Mouse (Mus musculus): ENCODE results near the gene Rgl3. TPM values are rescaled to one million over a fixed set of nuclear protein-coding genes. Genes with fewer than 3 reads are reported as not detected.

The Rgl3 gene
- total RNA-seq, 2 experiments from 2014 or later = 1.7 to 2.4 TPM

DNA sequence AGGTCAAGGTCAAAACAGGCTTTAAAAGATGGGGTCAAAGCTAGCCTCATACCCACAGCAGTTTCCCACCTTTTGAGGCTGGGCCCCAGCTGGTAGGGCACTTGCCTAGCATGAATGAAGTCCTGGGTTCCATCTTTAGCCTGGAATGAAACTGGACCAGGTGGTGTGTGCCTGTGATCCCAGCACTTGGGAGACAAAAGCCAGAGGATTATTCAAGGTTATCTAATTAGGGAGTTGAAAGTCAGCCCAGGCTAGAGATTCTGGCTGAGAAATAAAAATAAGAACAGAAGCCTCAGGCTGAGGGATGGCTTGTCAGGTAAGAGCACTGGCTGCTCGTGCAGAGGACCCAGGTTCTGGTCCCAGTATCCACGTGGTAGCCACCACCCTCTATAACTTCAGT is 57.2 kb downstream of the Rgl3 start:
- intact Hi-C loops (cut with DNase I) = no loop called here
- DNase-seq (ENCODE audit: low spot score in 2 of 2) = no peak

DNA sequence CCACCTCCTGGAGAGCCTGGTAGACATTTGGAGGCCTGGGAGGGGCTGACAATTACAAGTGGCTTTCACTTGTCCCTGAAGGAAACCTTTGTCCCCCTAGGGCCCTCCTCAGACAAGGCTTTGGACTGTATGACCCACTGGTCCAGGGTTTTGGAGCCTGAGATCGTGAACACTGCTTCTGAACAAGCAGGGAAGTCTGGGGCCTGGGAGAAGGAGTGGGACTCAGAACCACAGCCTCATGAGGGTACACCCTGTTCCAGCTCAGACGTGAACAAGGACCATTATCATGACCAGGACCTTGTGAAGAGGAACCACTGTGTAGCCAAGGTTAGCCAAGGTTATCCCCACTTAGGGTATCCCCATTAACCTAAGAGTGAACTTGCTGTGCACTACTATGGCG is 60.0 kb downstream of the Rgl3 start:
- DNase-seq (ENCODE audit: low spot score in 2 of 2) = no peak
- intact Hi-C loops (cut with DNase I) = no loop called here

DNA sequence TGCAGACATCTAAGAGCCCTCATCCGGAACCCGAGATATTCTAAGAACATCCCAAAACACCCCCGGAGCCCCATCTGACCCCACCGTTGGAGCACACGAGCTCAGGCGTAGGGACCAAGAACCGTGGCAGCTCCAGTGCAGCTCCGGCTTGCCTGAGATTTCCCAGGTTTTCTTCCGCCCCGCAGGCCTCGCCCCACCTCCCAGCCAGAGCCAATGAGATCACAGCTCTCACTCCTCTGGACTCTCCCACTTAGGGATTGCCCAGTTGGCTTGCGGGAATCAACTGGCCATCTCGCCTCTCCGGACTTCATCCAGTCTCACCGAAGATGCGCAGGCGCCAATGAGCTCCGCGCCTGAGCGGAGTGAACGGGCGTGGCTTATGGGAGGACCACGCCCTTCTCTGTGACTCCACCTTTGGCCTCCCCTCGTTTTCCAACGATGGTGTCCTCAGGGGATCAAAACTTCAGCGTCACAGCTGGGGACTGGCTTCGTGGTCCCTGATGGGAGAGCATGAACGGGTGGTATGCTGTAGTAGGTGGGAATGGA is 62.0 kb downstream of the Rgl3 start, which contains the start of the genes Ccdc159 and Tmem205:
Ccdc159 (plus strand) TSS at position 264 of the 546 bp plus-strand sequence.
Tmem205 (minus strand) TSS at position 349 of the 546 bp plus-strand sequence.
- DNase-seq (ENCODE audit: low spot score in 2 of 2) = peak; percentile 90 to 96
- intact Hi-C loops (cut with DNase I) = no loop called here

DNA sequence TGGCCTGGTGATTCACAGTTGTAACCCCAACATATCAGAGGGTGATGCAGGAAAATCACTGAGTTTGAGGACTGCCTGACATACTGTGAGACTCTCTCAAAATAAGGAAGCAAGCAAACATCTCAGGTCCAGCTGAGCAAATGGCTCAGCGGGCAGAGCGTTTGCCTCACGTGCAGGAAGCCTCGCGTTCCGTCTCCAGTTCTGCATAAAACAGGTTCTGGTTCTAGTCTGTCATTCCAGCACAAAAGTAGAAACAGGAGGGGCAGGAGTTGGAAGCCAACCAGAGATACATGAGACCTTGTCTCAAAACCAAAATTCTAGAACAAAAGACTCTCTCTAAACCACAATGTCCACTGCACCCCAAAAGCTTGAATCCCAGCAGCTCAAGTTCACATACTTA is 62.5 kb downstream of the Rgl3 start:
- peak in 1 of 2 experiments; percentile 50 for DNase-seq (ENCODE audit: low spot score in 2 of 2)
- intact Hi-C loops (cut with DNase I) = no loop called here

DNA sequence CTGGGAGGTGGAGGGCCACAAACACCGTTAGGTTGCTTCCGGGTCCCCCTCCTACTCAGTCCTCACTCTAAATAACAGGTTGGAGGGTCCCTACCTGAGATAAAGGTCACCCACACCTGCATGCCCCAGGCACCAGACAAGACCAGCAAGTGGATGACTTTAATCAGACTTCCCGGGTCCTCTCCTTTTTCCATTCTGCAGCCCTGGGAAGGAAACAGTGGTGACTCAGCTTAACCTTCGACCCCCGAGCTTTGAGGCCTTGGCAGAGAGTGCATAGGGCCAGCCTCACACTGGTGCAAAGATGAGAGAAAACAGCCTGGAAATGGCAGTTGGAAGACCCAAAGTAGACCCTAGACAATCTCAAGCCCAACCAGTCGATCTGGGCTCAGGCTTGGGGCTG is 63.1 kb downstream of the Rgl3 start:
- no peak for DNase-seq (ENCODE audit: low spot score in 2 of 2)
- intact Hi-C loops (cut with DNase I) = no loop called here

DNA sequence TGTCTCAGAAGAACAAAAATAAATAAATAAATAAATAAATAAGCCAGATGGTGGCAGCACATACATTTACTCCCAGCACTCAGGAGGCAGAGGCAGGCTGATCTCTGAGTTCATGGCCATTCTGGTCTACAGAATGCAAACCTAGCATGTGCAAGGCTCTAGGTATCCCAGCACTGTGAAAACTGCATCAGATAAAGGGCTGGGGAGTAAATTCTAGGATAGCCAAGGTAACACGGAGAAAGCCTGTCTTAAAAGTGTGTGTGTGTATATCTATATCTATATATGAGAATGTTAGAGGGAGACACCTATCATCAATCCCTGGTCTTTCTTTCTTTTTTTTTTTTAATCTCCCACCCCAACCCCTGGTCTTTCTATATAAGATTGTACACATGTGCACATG is 63.7 kb downstream of the Rgl3 start:
- intact Hi-C loops (cut with DNase I) = no loop called here
- DNase-seq (ENCODE audit: low spot score in 2 of 2) = no peak

DNA sequence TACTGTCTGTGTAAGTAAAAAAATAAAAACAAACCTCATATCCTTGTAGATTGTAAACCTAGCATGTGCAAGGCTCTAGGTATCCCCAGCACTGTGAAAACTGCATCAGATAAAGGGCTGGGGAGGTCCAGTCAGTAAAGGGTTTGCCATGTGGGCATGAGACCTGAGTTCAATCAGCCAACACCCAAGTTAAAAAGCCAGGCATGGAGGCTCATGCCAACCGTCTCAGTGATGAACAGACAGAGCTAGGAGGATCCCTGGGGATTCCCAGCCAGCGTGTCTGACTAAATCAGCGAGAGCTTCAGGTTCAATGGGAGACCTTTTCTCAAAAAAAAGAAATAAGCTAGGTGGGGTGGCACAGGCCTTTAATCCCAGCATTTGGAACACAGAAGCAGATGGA is 64.2 kb downstream of the Rgl3 start:
- intact Hi-C loops (cut with DNase I) = no loop called here

DNA sequence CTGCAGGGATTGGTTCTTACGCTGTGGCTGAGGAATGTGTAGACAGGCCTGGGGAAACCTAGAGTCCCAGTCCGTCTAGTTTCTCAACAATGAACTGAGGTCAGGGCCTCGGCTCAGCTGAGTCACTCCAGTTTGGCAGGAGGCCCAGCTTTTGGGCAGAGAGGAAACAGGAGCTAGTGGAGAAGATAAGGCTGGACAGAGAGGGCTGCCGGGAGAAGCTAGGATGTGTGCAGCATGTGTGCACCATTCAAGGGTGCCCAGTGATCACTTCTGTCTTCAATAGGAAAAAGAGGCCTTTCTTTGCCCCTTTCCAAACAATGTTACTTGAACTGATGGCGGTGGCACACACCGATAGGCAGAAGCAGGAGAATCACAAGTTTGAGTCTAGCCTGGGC is 65.2 kb downstream of the Rgl3 start:
- intact Hi-C loops (cut with DNase I) = no loop called here
- no peak for DNase-seq (ENCODE audit: low spot score in 2 of 2)

More for the DNA sequence above, 64.2 kb downstream of the Rgl3 start:
- DNase-seq (ENCODE audit: low spot score in 2 of 2) = no peak

DNA sequence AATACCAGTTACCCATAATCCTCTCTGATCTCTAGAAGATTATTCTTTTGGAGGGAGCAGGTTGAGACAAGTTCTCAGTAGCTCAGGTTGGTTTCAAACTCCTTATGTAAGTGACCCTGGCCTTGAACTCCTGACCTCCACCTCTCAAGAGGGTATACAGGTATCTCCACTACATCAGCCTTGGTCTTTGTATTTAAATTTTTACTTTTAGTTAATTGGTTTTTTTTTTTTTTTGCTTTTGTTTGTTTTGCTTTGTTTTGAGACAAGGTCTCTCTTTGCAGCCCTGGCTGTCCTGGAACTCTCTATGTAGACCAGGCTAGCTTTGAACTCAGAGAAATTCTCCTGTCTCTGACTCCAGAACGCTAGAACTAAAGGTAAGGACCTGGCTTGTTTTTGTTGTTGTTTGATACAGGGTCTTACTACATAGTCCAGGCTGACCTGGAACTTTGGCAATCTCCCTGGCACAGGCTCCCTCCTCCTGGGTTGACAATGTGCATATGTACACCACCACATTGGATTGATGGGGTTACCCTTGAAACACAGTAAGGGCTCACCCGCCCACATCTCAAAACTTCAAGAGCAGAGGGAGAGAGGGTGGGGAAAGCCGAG is 65.7 kb downstream of the Rgl3 start:
- intact Hi-C loops (cut with DNase I) = no loop called here
- DNase-seq (ENCODE audit: low spot score in 2 of 2) = no peak

DNA sequence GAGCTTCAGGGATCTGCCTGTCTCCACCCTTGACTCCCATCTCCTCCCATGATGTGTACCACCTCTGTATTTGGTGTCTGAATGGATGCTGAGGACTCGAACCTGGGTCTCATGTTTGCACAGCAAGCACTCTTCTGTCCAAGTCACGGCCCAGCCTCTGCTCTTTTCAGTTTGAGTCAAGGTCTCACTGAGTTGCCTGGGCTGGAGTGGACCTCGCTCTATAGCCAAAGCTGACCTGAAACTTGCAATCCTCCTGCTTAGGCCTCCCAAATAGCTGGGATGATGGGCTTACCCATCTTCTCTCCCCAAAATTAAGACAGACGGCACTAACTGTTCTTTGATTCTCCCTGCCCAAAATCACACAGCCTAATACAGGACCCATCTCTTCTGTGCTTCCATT is 66.2 kb downstream of the Rgl3 start:
- no peak for DNase-seq (ENCODE audit: low spot score in 2 of 2)
- intact Hi-C loops (cut with DNase I) = no loop called here

Other genes starting within 250 kb of the Rgl3 start
- gene Spc24, start 229.1 kb downstream of the Rgl3 start, total RNA-seq (2021) = 1 to 10 TPM; 2.6 to 2.7 TPM
- 1 to 10 TPM; 7.4 to 7.6 TPM for gene Kank2, start 190.7 kb downstream of the Rgl3 start, total RNA-seq (2021)
- gene Angptl8, start 153.9 kb downstream of the Rgl3 start, total RNA-seq (2021) = not detected
- gene Dock6, start 136.8 kb downstream of the Rgl3 start, total RNA-seq (2021) = 10 to 100 TPM; 18.5 to 22.6 TPM
- 10 to 100 TPM; 17.5 to 24.8 TPM for gene Rab3d, start 71.3 kb downstream of the Rgl3 start, total RNA-seq (2021)
- 10 to 100 TPM; 12.5 to 14.7 TPM for gene Ccdc159, start 62.0 kb downstream of the Rgl3 start, total RNA-seq (2021)
- gene Tmem205, start 61.9 kb downstream of the Rgl3 start, total RNA-seq (2021) = 10 to 100 TPM; 28.0 to 33.5 TPM
- gene Plppr2, start 52.4 kb downstream of the Rgl3 start, total RNA-seq (2021) = 100 to 1,000 TPM; 262 to 263 TPM
- gene Swsap1, start 33.7 kb downstream of the Rgl3 start, total RNA-seq (2021) = 10 to 100 TPM; 14.4 to 15.0 TPM
- 1 to 10 TPM; 1.4 to 3.4 TPM for gene Epor, start 25.9 kb downstream of the Rgl3 start, total RNA-seq (2021)
- 1 to 10 TPM; 7.3 to 7.7 TPM for gene Ccdc151, start 13.2 kb upstream of the Rgl3 start, total RNA-seq (2021)
- gene Prkcsh, start 13.4 kb upstream of the Rgl3 start, total RNA-seq (2021) = 100 to 1,000 TPM in 1 of 2 experiments, 10 to 100 TPM in 1; 98.9 to 102 TPM
- gene Elavl3, start 62.6 kb upstream of the Rgl3 start, total RNA-seq (2021) = 100 to 1,000 TPM; 155 to 168 TPM
- 1 to 10 TPM; 1.4 to 3.7 TPM for gene Gm49318, start 81.8 kb upstream of the Rgl3 start, total RNA-seq (2021)
- 10 to 100 TPM; 19.0 to 21.6 TPM for gene Zfp653, start 81.9 kb upstream of the Rgl3 start, total RNA-seq (2021)
- gene Ecsit, start 96.0 kb upstream of the Rgl3 start, total RNA-seq (2021) = 10 to 100 TPM; 41.5 to 43.2 TPM
- under 1 TPM; 0.88 to 0.93 TPM for gene Cnn1, start 109.8 kb upstream of the Rgl3 start, total RNA-seq (2021)
- 10 to 100 TPM; 62.0 to 64.2 TPM for gene Elof1, start 127.7 kb upstream of the Rgl3 start, total RNA-seq (2021)
- under 1 TPM; 0.40 to 0.53 TPM for gene Acp5, start 146.3 kb upstream of the Rgl3 start, total RNA-seq (2021)
- 10 to 100 TPM; 33.1 to 51.9 TPM for gene Pigyl, start 167.4 kb upstream of the Rgl3 start, total RNA-seq (2021)
- under 1 TPM in 1 of 2 experiments, not detected in 1; 0.24 TPM for gene Zfp872, start 198.6 kb upstream of the Rgl3 start, total RNA-seq (2021)
- gene Zfp809, start 236.3 kb upstream of the Rgl3 start, total RNA-seq (2021) = 10 to 100 TPM; 17.5 to 18.6 TPM

Data from left cerebral cortex, postnatal 14 days (tissue).